Mouse (Mus musculus) mature B cell (primary cell): ENCODE results near the gene Cgas.

ENCODE experiments used
- in situ Hi-C: fragments of 300-500 bp; cut with MboI; formaldehyde crosslinking; loops from 2 replicates; pipeline ENCODE4 v1.14.3; 2019

The Cgas gene

DNA sequence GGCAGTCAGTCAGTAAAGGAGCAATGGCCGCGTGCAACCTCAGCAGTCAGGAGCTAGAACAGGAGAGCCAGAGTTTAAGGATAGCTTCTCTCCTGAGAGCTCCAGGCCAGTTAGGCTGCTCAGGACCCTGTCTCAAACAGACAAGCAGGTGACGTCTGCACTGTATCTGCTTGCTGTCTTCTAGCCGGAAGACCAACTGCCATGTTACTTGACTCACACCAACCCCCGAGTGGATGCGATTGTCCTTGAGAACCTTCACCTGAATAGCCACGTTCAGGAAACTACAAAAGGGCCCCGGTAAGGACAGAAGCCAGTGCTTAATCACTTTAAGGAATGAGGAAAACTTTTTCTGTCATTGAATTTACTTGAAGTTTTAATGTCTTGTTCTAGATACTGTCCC lies 14.0 kb upstream of the Cgas start:
- in situ Hi-C loops, result no loop called here

DNA sequence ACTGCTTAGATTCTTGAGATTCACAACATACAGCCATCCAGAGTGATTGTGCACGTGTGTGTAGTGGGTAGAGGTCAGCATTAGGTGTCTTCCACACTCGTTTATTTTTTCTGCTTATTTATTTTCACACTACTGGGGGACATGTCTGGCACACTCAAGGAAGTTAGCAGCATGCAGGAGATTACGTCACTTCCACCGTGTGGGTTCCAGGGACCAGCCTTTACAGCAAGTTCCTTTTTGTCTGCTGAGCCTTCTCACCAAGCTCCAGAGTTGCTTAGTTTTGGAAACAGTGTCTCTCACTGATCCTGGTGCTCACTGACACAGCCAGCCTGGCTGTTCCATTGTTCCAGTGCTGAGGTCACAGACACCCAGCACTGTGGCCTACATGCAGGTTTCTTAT lies 8.3 kb upstream of the Cgas start:
- in situ Hi-C loops, result no loop called here

DNA sequence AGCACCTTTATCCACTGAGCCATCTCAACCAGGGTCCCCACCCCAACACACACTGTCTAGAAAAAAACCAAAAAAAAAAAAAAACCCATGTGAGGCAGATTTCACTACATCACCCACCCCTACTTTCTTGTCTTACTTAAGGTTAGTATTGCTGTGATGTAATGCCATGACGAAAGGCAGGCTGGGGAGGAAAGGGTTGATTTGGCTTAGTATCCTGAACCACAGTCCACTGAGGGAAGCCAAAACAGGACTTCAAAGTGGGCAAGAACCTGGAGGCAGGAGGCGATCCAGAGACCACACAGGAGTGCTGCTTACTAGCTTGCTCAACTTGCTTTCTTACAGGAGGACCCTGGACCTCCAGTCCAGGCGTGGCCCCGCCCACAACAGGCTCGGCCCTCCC lies 7.4 kb upstream of the Cgas start:
- in situ Hi-C loops, result no loop called here

DNA sequence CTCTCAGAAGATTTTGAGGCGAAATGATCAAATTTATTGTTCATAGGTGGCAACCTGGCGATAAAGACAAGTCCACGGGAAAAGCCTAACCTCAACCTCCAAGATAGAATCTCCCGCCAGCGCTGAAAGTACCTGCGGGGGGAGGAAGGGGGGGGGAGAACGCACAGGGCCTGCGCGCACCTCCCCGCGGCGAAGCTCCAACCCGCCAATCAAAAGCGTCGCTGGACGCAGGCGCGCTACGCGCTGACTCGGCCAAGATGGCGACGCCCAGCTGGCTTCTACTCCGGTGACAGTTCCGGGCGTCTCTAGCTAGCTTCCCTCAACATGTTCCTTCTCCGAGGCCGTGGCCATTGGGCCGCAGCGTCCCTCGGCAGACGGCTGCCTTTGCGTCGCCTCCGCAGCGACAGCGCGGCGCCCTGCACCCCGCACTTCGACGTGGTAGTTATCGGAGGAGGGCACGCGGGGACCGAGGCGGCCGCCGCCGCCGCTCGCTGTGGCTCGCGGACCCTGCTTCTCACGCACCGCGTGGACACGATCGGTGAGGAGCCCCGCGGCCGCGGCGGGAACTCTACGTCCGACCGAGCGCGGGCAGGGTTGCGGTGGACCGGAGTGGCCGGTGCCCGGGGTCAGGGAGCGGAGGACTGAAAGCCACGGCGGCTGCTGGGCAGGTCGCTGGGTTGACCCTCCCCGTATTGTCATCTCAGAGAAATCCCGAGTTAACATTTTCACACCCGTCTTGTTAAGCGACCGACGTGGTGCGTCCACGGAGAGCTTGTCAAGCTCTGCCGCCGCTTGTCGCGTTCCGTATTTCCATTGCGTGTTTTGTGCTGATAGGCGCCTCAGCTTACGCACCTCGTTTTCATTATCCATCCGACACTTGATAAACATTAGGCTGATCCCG lies 5.2 kb upstream of the Cgas start, which contains the start of the genes Mto1 and Gm17324:
Gene Mto1, plus strand, starts transcription at position 236 of the 901 bp plus-strand sequence.
Gene Gm17324, minus strand, starts transcription at position 814 of the 901 bp plus-strand sequence.
- in situ Hi-C loops, result no loop called here

DNA sequence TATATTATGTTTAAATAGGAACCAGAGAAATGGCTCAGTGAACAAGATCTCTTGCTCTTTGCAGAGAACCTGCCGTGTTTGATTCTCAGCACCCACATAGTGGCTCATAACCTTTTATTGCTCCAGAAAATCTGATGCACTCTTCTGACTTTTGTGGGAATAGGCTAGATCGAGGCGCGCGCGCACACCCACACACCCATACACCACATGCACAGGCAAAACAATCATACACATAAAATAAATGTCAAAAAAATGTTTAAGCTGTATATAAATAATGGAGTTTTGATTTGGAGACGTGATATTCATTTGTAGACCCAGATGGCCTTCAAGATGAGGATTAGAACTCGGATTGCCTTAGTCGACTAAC lies 4.6 kb upstream of the Cgas start:
- in situ Hi-C loops, result no loop called here

DNA sequence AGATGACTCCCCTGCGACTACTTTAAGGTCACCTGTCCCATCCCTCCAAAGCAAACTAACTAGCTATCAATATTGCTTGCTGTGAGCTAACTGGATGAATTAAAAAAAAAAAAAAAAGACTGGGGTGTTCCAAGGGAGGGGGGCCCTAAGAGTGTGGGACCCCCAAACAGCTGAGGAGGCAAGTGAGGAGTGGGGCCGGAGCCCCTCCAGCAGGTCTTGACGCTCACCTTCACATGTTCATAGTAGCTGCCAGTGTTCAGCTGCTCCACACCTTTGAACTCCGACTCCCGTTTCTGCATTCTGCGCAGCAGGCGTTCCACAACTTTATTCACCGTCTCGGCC lies 829 bp downstream of the Cgas start:
- in situ Hi-C loops, result no loop called here

DNA sequence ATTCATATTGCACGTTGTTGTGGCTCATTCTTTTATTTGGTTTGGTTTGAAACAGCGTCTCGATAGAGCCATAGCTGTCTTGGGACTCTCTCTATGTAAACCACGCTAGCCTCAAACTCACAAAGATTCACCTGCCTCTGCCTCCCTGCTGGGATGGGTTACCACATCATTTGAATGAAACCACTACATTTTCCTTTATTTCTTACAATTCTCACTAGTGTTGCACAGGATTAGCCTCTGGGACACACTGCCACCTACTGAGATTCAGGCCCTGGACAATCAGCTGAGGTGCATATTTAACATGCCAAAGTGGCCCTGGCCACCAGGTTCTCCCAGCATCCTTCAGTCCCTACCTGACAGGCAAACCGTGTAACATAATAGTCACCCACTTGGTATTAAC lies 3.6 kb downstream of the Cgas start:
- in situ Hi-C loops, result no loop called here

DNA sequence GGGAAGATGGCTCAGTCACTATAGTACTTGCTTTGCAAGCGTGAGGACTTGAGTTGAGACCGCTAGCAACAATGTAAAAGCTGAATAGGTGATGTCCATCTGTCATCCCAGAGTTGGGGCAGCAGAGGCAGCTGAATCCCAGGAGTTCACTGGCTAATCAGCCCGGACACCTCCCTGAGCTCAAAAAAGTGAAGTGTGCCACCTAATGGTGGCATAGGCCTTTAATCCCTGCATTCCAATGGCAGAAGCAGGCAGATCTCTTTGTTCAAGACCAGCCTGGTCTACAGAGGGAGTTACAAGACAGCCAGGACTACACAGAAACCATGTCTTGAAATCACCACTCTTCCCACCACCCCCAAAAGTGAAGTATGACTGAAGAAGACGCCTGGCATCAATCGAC lies 10.6 kb downstream of the Cgas start:
- in situ Hi-C loops, result no loop called here

DNA sequence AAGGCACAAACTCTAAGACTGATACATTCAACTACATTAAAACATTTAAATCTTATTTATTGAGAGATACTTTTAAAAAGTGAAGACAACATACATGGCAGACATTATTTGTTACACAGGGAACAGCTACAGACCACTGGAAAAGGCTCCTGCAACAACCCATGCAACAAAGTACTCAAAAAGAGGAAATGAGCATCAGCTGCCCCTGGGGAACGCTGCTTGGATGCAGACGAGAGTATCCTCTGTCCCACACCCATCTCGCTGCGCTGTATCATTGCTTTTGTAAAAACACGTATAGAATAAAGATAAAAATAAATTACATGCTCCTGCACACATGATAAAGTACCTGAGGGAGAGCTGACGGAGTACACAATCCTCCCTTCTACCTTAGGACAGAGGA lies 12.6 kb downstream of the Cgas start:
- in situ Hi-C loops, result no loop called here

DNA sequence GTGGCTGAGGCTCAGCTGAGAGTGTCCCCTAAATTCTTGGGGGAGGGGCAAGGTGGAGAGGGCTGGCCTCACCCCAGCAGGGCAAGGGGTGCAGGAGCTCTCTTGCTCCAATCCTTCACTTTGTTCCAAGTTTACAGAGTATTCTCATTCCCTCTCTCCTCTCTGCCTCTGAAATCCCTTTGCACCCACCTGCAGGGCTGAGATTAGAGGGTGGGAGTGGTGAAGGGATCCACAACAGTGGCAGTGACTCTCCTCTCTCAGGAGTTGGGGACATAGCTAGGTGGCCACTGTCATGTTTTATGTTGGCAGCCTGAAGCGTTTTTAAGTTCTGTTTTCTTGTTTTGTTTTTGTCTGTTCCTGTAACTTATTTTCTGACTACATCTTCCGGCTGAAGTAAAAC lies 13.5 kb downstream of the Cgas start:
- in situ Hi-C loops, result no loop called here

DNA sequence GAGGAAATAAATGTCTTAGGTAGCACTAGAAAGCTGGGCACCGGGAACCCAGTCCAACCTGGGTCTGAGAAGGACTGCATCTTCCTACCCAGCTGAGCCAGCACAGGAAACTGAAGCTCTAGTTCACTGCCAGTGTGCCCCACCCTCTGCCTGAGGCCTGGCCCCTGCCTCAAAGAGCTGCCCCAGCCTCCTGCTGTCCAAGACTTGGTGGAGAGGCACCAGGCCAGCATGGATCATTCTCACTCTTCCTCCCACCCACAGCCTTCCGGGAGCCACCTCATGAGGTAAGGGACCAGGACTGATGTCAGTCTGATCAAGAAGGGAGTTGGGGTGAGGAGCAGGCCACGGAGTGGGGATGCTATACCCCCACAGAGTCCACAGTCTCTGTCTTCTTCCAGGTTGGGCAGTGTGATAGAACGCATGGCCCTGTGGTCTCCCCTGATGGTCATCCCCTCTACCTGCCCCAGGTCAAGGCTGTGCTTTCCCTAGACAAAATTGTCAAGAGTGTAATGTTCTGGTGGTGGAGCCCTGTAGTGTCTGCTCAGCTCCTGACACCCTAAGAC lies 14.1 kb downstream of the Cgas start:
- in situ Hi-C loops, result no loop called here

DNA sequence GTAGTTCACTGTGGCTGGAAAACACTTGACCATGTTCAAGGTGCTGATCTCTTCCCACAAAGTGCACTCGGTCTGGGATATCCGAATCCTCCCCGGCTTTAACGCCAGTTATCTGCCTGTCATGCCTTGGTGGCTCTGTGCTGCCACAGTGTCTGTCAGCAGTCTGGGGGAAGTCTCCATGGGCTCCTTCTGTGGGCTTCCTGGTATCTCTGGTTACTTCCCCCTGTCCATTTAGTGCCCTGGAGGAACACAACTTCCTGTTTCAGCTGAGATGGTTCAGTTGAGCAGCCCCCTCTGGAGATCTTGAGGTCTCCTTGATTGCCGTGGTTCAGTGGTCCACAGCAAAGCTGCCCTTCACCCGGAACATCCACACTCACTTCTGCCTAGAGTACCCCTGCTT lies 14.9 kb downstream of the Cgas start:
- in situ Hi-C loops, result no loop called here

DNA sequence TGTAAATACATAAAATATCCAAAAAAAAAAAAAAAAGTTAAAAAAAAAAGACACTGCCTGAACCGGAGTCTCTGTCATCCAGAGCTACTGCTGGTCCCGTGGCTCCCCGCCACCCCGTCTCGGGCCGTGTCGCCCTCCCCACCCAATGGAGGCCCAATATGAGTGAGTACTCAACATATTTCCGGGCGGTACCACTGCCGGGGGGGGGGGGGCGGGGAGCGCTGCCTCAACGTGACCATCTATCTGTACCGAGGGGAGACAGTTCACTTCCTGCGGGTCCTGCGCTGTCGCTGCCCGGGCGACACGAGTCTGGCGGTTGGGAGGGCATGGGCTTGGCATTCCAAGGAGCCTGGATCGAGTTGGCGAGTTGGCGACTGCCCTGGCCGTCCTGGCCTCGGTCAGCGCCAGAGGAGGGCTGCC lies 15.7 kb downstream of the Cgas start:
- in situ Hi-C loops, result no loop called here

DNA sequence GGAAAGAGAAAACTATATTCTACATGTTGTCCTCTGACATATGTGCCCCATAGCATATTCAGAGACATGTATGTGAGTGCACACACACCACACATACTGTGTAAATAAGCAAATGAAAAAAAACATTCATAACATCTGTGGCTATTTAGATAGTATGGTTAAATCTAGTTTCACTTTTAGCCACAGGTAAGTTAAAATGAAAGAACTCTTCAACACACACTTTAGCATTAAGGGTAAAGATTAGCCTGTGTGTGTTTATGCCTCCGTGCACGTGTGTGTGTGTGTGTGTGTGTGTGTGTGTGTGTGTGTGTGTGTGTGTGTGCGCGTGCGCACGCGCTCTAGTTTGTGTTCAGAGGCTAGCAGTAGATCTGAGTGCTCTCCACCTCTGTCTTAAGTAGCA lies 41.4 kb downstream of the Cgas start:
- in situ Hi-C loops, result no loop called here

DNA sequence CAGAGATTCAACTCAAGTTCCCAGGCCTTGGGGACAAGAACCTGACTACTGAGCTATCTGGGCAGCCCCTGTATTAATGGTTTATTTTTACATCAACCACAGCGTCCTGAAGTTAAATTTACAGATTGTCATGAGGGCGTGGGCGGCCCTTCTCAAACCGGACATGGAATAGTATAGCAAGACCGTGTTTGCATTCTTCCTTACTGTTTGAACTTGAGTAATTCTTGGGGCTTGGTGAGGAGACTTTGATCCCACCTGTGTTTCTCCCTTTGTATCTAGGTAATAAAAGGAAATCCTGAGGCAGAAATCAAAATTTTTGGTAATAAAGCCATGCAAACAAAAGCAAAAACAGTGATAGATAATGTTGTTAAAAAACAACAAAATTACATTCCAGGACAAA lies 42.5 kb downstream of the Cgas start:
- in situ Hi-C loops, result no loop called here

DNA sequence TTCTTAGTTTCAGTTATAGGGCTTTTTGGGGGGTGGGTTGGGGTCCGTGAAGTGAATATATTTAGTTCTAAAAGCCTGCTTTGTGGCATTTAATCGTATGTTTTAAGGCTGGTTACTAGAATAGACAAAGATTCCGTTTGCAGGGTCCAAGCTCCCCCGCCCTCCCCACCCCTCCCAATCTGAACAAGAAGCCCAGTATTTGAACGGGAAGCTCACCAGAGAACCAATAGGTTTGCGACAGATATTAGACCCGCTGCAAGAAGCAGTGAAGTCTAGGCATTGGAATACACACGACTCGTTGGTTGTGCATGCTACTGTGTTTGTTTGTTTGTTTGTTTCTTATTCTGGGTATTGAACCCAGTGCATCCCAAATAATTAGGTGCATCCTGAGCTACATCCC lies 46.5 kb downstream of the Cgas start:
- in situ Hi-C loops, result no loop called here

DNA sequence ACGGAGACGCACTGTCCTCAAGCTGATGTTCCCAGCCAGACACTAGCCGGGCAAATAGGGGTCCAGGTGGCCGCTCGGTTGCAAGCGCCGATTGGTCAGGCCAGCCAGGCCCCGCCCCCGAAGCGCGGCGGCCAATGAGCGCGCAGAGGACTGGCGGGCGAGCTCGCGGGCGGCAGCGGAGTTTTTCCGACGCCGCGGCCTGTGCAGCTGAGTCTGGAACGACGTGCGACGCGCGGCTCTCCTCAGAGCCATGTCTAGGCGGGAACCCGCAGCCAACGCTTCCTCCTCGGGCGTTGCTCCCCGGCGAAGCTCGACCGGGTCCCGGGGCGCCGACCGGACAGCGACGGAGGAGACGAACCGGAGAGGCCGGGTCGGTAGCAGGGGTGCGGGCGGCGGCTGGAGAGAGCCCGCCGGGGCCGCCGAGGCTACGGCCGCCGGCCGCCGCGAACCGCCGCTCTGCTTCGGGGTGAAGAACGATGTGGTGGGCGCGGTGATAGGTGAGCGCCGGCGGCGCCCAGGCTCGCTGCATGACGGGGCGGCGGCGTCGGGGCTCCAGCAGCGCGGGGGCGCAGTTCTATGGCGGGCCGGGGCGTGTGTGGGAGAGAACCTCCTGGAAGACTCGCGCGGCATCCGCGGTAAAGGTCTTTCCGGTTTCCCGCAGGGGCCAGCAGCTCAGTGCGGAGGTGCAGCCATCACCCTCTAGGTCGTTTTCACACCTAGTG lies 47.2 kb downstream of the Cgas start, which contains the start of gene Ddx43:
Gene Ddx43, plus strand, starts transcription at position 148 of the 722 bp plus-strand sequence.
- in situ Hi-C loops, result no loop called here

DNA sequence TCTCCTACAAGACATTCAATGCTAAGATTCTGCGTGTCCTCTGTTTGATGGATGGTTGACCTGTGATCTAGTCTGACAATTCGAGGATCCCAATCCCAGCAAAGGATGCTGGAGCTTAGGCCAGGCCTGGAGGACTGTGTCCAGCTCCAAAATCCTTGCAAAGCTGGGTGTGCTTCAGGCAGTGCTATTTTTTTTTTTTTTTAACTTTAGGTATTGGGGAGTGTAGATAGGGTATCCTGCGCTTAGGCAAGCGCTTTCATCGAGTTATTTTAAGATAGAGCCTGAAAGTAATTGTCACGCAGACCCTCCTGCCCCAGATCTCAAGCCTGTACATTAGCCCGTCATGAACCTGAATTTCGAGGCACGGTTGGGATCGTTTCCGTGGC lies 47.8 kb downstream of the Cgas start:
- in situ Hi-C loops, result no loop called here

DNA sequence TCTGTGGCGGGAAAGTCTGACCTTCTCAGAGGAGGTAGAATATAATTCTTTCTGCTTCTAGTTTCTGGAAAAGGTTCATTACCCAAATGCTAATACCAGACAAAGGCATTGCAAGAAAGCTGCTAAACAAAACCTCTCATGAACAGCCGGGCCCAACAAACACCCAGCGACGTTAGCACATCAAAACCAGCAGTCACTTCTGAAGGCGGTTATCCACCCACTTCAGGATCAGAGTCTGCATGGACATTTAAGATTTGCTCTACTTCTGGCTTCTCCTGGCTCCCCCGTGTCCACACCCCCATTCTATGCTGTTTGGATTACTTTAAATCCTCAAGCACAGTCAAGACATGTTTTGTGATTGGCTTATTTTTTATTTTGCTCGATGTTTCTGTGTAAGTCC lies 48.4 kb downstream of the Cgas start:
- in situ Hi-C loops, result no loop called here

DNA sequence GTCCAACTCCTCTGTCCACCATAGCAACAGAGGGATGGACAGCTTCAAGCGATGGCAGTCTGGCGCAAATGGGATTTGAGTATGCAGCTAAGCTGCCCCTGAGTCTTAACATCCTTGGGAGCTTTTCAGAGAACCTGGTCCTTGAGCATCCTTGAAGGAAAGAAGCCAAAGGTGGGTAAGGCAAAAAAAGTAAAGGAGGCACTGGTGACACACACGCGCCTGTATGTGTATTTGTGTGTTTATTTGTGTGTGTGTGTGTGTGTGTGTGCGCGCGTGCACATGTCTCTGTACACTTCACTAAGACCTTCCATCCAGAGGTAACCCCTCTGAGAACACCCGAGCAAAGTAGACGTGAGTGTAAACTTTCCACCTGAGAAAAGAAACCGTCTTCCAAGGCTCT lies 49.3 kb downstream of the Cgas start:
- in situ Hi-C loops, result no loop called here

DNA sequence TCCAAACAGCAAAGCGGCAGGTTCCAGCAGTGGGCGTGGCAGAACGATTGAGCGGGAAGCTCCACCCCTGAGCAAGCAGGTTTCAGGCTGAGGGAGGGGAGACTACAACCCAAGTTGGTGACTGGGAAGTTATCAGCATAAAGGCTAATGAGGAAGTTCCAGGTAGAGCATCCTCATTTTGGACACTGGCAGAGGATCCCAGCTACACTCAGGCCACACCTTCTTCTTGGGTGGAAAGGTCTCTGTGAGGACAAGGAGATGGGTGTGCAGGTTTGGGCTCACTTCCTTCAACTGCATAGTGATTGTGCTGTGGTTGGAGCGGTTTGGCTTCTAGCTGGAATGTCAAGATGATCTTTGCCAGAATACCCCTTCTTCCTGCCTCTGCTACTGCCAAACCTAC lies 53.1 kb downstream of the Cgas start:
- in situ Hi-C loops, result no loop called here

DNA sequence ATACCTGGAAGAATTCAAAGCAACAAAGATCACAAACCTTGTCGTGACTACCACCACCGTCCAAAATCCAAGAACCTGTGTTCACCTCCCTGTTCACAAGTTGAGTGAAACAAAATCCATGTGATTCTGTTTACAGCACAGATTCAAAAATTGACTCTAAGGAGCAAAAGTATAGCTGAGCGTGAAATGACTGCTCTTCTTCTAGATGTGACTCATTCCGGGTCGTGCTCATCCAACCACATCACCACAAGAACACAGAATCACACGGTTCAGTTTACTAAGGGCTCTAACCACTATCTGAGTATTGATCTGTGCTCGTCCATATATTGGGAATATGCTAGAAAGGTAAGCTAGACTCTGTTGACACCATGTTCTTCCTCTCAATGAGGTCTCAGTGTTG lies 56.1 kb downstream of the Cgas start:
- in situ Hi-C loops, result no loop called here

DNA sequence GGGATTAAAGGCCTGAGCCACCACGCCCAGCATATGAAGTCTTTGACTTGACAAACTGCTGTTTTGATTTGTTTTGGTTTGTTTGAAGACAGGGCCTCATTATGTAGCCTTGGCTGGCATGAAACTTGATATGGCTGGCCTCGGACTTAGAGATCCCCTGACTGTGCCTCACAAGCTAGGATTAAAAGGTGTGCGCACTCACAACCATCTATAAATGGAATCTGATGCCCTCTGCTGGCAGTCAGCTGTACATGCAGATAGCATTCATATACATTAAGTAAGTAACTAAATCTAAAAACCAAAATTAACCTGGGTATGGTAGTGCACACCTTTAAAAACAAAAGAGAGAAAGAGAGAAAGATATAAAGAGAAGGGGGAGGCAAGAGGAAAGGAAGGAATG lies 57.1 kb downstream of the Cgas start:
- in situ Hi-C loops, result no loop called here
